Mouse (Mus musculus): Measurements from ENCODE around the gene Eno1.

Gene Eno1

DNA sequence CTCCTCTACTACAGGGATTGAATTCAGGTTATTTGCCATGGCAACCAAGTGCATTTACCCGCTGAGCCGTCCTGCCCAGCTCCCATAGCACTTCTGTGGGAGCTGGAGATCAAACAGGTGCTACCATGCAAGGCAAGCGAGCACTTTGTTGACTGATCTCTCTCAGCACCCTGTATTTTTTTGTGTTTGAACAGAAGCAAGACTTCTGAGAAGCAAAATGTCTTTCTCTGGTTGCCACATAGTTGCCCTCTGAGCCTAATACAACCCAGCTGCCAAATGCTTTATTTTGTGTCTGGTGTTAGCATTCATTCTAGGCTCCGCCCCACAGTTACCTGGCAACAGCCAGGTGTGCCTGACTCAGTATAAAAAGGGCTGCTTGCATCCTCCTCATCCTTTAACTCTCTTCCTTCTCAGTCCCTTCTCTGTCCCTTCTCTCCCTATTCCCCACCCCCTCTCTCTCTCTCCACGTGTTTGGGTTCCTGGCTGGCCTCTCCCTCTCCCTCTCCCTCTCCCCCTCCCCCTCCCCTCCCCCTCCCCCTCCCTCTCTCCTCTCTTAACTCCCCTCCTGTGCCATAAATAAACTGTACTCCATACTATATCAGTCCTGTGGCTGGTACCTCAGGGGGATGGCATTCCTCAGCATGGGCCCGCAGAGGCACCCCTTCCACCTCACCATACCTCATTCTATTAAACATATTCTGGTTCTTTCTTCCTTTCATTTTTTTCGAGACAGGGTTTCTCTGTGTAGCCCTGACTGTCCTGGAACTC, 7.8 kb upstream of the Eno1 start:
- no peak for DNase-seq

DNA sequence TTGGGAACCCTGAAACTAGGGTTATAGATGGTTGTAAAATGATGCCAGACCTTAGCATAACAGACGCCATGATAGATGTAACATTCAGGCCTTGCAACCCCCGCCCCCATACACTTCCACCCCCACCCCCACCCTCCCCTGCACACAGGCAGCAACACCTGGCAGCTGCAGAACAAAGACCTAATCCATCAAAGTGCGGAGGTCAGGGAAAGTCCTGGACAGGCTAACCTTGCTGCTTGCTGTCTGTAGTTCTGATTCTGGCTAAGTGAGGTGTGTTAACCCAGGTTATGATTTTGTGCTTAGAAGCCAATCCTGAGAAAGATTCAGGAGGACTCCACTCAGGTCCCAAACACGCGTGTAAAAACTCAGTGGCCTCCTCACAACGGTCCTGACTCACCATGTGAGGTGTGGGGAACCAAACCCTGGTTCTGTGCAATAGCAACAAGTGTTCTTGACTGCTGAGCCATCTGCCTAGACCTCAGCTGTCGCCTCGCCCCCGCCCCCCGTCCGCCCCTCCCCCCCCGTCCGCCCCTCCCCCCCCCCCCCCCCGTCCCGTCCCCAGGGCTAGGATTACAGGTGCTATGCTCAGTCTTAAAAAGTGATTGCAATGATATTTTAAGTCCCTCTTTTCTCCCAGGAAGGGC, 6.7 kb upstream of the Eno1 start:
- no peak for DNase-seq

DNA sequence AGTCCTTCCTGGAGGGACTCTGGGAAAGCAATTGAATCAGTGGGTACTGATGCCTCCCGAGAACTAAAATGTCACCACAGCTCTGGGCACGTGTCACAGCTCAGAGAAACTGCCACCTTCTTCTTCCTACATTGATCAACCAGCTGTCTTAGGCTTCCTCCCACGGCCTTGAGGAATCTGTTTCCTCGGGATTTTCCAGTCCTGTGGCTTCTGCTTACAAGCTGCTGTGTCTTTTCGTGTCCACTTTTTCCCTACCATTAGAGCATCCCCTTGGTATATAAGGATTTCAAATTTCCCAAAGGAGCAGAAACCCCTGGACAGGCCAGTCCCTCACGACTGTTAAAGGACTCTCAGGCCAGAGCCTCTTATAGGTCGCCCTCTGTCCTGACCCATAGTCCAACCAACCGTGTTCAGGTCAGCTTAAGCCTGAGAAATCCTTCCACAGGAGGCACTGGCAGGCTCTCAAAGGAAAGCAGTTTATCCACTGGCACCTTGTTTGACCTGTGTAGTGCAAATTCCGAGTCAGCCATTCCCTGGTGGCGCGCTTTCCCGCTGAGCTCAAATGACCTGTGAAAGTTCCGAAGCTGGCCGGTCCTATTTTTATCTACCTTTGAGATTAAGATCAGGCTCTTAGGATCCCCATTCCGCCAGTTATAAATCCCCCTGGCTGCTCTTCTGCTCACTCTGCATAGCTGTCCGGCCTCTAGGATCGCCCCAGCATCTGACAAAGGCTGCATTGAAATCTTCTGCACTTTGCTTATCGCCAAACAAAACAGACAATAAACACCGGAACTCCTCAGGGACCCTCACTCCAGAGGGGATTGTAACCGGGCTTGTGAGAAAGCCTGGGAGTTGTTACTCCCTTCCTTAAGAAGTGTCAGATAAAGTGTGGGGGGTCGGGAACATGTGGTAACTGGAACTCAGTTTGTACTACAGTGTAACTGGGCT, 5.8 kb upstream of the Eno1 start:
- DNase-seq, result no peak

DNA sequence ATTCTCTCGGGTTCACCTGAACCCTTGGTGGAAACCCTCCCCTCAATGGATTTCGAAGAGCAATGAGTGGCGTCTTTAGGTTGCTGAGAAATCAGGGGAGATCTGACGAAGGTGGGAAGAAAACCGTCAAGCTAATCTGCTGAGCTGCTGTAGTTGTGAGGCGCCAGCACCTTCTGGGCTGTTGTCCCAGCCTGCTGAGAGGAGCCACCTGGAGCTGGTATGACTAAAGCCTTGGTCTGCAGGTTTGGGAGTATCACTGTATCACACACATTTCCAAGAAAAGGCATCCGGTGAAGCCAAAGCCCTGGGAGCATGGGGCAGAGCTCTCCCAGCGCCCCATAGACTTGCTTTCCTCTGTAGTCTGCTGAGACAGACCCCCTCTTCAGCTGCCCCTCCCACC, 4.7 kb upstream of the Eno1 start:
- DNase-seq, result no peak

DNA sequence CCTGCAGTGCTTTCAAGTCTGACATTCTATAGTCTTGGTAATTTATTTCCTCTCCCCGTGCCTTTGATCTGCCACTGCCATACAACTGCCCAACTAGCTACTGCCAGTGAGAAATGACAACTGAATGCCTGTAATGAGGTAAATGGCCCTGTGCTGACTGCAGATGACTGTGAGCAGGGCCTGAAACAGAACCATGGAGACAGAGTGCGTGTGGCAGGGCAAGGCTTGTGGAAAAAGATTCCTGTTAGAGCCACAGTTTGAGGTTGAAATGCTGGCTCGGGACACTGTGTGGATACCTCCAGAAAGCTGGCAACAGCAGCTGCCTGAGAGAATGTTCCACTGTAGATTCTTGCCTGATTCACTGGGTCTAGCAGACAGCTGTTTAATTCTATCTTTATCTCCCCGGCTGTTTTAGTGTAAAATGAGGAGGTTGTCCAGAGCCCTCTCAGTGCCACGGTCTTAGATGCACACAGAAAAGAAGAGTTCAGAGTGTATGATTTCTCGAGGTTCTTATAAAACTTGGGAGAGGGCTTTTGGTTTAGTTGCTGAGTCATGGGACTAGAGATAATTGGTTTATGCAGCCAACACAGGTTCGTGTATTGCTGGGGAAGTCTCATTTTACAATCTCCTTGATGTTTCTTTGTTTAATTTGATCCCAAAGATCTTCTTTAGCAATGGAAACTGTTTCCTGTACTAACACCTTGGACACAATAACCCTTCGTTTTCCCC, 1.8 kb upstream of the Eno1 start:
- no peak for DNase-seq

DNA sequence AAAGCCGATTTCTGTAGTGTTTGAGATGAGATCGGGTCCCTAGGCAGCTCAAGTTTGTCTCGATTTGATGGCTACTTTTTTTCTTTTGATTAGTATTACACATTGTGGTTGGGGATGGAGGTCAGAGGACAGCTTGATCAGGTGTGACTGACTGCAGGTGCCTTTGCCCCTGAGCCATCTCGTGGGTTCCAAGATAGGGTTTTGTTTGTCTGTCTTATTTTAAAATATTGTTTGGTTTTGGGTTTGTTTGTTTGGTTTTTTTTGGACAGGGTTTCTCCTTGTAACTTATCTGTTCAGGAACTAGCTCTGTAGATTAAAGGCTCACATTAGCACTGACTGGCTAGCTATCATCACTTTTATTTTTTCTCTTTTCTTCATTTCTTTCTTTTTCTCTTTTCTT, 936 bp upstream of the Eno1 start:
- DNase-seq, result no peak

DNA sequence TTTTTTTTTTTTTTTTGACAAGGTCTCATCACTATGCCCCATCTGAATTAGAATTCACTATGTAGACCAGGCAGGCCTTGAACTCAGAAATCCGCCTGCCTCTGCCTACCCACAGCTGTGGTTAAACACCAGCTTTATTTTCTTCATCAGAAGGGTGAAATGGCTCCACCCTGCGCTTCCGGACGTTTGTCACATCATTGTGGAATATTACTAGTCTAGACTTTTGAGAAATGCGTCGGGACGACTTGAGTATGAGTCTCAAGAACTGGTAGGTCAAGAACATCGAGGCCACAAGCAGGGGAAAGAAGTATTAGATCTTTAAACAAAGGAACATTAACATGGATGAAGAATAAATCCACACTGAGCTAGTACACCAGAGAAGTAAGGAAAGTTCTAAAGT, 490 bp upstream of the Eno1 start:
- no peak for DNase-seq

DNA sequence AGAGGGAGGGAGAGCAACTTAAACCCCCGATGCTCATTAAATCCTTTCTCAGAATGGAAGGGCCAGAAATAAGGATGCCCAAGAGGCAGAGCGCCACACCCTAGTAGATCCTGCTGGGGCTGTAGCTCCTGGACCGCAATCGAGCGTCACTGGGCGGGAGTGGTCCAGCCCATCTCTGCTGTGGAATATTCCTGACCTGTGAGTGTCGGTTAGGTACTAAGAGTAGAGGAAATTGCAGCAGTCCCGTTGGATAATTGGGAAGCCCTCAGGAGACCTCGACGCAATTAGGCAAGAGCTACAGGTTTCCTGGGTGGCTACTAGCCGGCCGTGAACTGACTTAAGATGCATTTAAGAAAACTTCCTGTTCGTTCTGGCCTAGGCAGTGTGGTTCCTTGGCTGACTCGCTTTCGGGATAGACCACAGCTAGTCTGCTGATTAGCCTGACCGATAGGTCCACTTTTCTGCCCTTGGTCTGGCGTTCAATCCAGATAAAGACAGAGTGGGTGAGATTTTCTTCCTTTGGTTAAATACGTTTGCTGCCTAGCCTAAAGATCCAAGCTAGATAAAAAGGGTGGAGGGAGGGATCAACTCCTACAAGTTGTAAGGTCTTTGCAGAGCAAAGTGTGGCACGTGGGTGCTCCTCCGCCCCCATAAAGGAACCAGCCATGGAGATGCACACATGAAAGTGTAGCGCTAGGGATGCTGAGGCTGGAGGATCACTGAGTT, 1.3 kb downstream of the Eno1 start:
- no peak for DNase-seq

DNA sequence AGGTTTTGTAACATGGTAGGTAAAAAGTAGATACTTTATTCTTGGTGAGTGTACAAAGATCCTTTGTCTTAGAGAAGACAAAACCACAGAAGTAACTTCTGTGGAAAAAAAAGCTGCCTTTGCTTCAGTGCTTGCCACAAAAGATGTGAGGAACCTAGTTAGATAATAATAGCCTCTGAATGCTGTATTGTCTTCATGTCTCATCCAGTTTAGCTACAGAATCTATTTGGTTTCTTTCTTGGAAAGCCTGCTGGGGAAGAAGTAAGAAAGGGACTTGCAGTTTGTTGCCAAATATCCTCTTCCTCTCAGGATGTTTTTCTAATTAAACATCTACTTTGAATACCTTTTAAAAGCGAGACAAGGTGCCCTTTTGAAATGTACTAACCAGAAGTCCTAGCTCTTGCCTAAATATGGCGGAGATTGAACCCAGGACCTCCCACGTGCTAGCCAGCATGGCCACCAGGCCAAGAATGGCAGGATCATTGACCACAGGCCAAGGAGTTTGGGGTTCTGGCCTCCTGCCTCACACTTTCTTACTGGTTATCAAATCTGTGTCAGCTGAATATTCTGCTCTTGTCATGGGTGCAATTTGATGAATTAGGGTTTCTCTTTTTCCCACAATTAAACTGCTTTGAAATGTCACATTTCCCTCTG, 2.0 kb downstream of the Eno1 start:
- DNase-seq, result no peak

DNA sequence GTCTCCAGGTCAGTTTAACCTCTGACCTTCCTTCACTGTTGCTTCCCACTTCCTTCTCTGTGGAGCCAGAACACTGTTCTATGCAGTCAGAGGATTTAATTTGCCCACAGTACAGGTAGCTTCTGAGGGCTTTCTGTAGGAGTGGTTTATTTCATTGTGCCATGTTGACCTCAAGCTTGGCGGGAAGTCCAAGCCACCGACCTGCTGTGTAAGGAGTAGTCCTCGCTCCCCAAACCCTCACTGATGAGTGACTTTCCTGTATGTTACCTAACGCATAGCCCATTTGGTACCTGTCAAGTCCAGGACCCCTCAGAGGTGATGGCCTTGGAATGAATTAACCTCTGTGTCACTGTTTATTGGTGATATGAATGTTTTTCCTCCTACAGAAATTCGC, 2.6 kb downstream of the Eno1 start:
- DNase-seq, result no peak

DNA sequence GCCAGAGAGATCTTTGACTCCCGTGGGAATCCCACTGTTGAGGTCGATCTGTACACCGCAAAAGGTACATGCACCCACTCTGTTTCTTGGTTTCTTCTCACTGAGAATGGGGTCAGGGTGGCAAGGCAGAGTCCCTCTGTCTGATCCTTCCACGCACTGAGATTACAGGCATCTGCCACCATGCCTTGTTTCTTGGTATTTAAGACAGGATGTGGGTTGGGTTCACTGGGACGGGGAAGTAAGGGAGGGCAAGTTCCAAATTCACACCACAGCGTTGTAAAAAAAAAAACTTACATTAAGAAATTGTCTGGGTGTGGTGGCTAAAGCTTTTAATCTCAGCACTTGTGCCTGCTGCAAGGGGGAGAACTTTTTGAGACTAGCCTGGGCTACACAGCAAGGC, 3.0 kb downstream of the Eno1 start:
- DNase-seq, result no peak

DNA sequence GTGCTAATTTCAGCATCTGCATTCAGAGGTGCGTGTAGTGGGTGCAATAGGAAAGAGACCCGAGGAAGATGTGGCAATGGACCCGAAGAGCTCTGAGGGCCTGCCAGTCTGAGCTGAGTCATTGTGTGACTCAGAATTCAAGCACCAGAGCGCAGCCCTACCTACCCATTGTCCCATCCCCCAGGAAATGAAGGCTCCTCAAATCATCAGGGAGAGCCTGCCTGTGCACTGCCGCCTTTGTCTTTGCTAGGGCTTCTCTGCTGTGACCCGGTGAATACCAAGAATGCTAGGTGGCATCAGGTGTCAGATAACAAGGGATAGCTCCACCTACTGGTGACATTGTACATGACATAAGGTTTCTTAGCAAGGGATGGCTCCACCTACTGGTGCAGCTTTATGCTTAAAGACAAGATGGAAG, 3.4 kb downstream of the Eno1 start:
- DNase-seq, result peak; percentile 85

DNA sequence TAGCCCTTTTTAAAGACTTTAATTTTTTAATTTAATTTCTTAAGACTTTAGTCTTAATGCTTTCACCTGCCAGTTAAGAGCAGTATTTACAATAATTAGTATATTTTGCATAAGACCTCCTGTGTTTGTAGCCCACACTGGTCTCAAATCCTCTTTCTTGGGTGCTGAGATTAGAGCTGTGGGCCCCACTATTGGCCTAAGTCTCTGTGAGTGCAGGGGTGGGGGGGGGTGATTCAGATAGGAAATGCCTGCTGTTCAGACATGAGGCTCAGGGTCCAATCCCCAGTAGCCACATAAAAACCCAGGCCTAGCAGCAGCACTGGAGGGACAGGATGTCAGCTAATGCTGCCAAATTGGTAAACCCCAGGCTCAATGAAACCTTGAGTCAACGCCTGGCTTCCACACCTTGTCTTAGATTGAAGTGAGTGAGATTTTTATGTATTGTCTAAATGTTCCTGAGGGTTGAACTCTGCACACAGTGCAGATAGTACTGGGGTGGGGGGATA, 3.9 kb downstream of the Eno1 start:
- DNase-seq, result no peak

DNA sequence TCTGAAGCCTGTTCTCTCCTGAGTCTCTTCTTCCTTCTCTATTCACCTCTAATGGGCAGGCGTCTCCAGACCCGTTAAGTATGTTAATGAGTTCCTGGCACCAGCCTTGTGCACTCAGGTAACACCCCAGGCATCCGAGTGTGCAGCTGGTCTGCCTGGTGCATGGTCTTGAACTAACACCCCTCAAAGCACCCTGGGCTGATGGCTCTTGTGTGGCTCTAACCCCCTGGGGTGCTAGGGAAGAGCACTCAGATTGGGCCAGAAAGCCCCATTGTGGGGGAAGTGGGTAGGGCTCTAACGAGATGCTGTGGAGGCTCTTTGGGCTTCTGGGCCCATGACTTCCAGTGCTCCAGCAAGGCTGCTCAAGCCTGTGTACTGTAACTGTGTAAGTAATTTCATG, 5.2 kb downstream of the Eno1 start:
- DNase-seq, result no peak

DNA sequence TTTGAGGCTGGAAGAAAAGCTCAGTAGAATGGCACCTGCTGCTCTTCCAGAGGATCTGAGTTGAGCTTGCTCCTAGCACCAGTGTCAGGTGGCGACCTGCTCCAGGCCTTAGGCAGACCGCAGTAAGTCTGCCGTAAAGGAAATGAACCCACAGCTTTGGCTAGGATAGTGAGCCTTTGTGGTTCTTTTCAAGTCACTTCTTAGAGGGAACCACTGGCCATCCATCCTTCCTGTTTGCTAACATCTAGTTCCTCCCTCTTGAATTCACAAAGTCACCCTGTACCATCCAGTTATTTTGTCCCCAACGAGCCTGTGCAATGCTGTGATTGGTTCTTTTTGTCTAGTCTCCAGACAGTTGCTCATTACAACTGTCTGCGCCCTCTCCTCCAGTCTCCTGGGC, 6.2 kb downstream of the Eno1 start:
- no peak for DNase-seq

DNA sequence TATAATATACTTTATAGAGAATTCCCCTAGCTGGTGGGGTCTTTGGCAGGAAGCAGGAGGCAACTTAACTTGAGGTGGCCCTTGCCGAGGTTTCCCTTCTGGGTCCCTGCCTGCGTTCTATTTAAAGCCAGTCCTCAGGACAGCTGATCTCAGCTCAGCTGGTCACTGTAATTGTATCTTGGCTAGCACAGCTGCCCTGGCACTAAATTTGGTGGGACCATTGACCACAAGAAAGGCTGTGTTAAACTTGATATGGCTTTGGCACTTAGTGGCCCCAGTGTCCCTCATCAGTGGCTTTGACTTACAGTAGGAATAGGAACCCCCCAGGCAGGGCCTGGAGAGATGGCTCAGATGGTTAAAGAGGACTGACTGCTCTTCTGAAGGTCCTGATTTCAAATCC, 9.4 kb downstream of the Eno1 start:
- DNase-seq, result no peak

DNA sequence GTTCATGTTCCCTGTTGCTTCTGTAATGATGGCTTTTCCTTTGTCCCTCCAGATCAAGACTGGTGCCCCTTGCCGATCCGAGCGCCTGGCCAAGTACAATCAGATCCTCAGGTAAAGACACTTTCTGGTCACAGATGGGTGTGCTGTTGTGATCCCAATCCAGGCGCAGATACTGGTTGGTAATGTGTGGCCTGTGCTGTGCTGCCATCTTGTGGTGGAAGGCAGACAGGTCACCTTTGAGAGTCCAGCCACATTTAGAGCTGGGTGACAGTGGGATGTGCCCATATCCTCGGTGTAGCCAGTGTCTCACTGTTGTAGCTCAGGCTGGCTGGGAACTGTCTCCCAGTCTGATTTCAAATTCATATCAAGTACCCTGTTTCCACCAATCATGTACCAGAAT, 11.5 kb downstream of the Eno1 start:
- DNase-seq, result peak; percentile 74

DNA sequence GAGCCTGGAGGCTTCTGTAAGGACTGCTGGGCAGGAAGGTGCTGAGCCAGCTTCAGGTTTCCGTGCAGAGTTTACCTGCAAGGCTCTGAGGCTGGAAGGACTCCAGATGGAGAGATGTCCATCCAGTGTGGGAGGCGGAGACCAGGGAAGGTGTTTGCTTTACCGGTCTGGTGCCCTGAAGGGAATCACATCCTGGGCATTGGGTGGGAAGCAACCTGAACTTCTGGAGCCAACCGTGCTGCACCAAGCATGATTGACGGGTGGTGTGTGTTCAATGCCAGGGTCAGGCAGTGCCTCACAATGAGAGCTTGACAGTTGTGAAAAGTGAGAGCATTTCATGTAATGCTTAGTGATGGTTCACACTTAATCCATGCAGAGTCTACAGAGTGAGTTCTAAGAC, 12.4 kb downstream of the Eno1 start:
- DNase-seq, result no peak

DNA sequence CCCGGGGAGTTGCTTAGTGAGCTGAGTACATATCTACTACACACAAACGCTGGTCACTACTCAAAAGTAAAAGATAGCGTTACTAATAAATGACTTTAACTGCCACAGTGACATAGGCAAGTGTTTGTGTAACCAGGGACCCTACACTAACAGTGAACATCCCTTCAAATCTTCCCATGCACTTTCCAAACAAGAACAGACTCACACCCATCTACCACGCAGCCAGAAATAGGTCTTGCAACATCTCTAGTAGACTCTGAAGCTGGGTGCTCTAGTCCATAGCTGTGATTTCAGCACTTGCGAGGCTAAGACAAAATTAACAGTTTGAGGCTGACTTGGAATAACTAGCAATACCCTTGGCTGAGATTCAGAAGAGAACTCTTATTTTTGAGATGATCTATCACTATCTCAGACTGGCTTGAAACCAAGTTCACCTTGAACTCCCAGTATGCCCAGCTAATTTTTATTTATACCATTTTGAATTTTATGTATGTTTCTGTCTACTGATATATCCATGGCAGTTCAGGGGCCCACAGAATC, 13.3 kb downstream of the Eno1 start:
- DNase-seq, result no peak

DNA sequence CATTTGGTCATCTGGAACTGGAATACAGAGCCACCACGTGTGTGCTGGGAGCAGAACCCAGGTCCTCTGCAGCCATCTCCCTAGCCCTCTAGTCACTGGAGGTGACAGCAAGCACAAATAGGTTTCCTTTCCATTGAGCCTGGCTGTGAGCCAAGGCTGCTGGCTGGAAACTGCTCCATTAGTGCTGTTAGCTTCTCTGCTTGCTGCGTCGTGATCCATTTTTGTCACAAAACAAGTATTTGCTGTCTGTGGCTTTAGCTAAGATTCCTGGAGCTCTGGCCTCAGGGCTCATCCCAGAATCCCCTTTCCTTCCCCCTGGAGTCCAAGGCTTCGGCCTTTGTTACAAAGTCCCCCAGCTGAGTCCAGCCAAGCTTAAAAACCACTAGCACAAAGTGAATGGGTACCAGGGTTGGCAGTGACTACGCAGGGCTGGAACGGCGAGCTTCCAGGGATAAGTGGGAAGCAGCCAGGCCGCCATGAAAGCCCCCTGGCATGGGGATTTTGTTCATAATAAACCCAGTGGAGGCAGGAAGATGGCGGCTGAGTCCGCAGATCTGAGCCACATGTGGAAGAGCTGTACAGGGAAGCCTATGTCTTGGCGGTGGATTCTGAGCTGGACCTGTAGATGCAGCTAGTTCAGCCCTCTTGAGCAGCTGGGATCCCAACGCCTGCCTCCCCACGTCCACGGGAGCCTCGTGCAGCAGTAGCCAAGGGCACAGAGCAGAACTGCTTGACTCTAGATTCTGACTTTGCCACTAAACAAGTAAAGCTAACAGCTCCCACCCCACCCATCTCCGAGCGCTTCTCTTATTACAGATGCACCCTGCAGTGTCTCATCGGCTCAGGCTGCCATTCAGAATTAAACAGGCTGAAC, 14.3 kb downstream of the Eno1 start:
- no peak for DNase-seq

Measured in lung, postnatal 14 days (tissue).